Mouse (Mus musculus): ENCODE measurements around the gene Zfp652.

GRCm38 (mm10) chr11:95814101-95814500, 101.6 kb downstream of the Zfp652 start:
- no peak for TF ChIP-seq FLI1 (IDR thresholded peaks at IDR 0.05; ENCODE audit: low read length)
- TF ChIP-seq GATA1 (IDR thresholded peaks at IDR 0.05; ENCODE audit: borderline replicate concordance, low read length), result no peak

Data from megakaryocyte, embryonic 14.5 days (primary cell).